Mouse (Mus musculus) small intestine, adult 2 months (tissue): ENCODE results near the gene Gorasp1. TPM values are rescaled to one million over a fixed set of nuclear protein-coding genes. Genes with fewer than 3 reads are reported as not detected.

Experiments
- H3K27ac ChIP-seq: fragments of 200-500 bp; 2 replicates; pipeline ENCODE4 v1.5.1; 2012; ENCODE audit warnings: low read depth, low read length, control low read depth, inconsistent platforms; ENCODE audit not compliant: insufficient read depth
- H3K27me3 ChIP-seq: fragments of 200-500 bp; 2 replicates; pipeline ENCODE4 v1.6.1; 2012; ENCODE audit warnings: mild to moderate bottlenecking, moderate library complexity, low read length, inconsistent platforms; ENCODE audit not compliant: control insufficient read depth, insufficient read depth
- H3K36me3 ChIP-seq: fragments of 200-500 bp; 2 replicates; pipeline ENCODE4 v1.6.1; 2012; ENCODE audit warnings: mild to moderate bottlenecking, low read length, control low read depth, inconsistent platforms; ENCODE audit not compliant: control insufficient read depth, insufficient read depth
- H3K4me1 ChIP-seq: fragments of 200-500 bp; 2 replicates; pipeline ENCODE4 v1.6.1; 2012; ENCODE audit warnings: low read length, inconsistent platforms, mixed read lengths; ENCODE audit not compliant: control insufficient read depth, insufficient read depth, insufficient read length
- H3K4me3 ChIP-seq: fragments of 200-500 bp; 2 replicates; pipeline ENCODE4 v1.5.1; 2012; ENCODE audit warnings: low read depth, mild to moderate bottlenecking, control low read depth, inconsistent platforms, low read length, moderate library complexity
- CTCF ChIP-seq: fragments of 200-500 bp; IDR thresholded peaks from 2 replicates; pipeline ENCODE4 v1.5.1; 2012; ENCODE audit warnings: low read depth, mild to moderate bottlenecking, control low read depth, inconsistent platforms, low read length, moderate library complexity, mixed read lengths; ENCODE audit not compliant: insufficient replicate concordance, insufficient read length; ENCODE audit errors: extremely low read depth
- POLR2A ChIP-seq: fragments of 200-500 bp; IDR thresholded peaks from 2 replicates; pipeline ENCODE4 v1.6.1; 2012; ENCODE audit warnings: low read depth, mild to moderate bottlenecking, control low read depth, inconsistent platforms, low read length, moderate library complexity
- WGBS: fragments of 180-500 bp; shearing (Covaris S2); methylation state at CpG from one replicate; pipeline ENCODE4 v1.1.7; 2018; 5-methylcytosine and 5-hydroxymethylcytosine counted together
- polyA plus RNA-seq: library from polyadenylated mRNA; depleted of rRNA; stranded (reverse); fragments of >200 nt; gene quantifications from 2 replicates; pipeline ENCODE4 v1.2.3, GENCODE M21; 2012; rRNA removed

Gene Gorasp1
- polyA plus RNA-seq, 1 experiment, result 11.7 TPM

DNA sequence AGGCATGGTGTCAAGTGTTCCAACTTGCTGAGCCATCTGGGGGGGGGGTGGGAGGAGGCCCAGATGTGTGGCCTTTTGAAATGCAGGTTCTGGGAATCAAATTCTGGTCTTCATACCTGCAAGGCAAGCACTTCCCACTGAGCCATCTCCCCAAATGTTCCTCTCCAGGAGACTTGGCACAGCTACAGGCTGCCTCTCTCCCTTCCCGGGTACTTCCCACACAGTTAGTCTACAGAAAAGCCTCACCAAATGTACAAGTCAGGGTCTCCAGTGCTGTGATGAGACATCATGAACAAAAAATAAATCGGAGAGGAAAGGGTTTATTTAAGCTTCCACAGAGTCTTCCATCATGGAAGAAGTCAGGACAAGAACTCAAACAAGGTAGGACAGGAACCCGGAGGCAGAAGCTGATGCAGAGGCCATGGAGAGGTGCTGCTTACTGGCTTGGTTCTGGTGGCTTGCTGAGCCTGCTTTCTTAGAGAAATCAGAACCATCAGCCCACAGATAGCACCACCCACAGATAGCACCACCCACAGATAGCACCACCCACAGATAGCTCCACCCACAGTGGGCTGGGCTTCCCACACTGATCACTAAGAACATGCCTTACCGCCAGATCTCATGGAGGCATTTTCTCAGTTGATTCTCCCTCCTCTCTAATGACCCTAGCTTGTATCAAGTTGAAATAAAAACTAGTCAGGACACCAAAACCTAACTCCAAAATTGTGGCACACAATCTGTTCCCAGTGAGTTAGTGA, 50.0 kb downstream of the Gorasp1 start:
- Histone ChIP-seq H3K4me3 (no peak overlapping the region), H3K4me1 (no peaks in the 10 kb centered on the region), H3K36me3 (no peaks in the 10 kb centered on the region), H3K27me3 (no peaks in the 10 kb centered on the region), H3K27ac (no peak overlapping the region)
- no peak for TF ChIP-seq POLR2A
- no peak for TF ChIP-seq CTCF
- WGBS, result 62% methylated on average over 4 of the region's 4 CpGs

Other genes with a start within 250 kb of the Gorasp1 start
- gene Scn10a, start 218.2 kb downstream of the Gorasp1 start, polyA plus RNA-seq, result 0.01 TPM in 1 of 2 replicates, not detected in the other
- gene Scn11a, start 112.1 kb downstream of the Gorasp1 start, polyA plus RNA-seq, result 0.09 TPM in 2 replicates
- gene Wdr48, start 42.7 kb downstream of the Gorasp1 start, polyA plus RNA-seq, result 8.6 and 15.5 TPM in 2 replicates
- gene Ttc21a, start within 50 bp of the Gorasp1 start, polyA plus RNA-seq, result not detected in 2 replicates
- gene Csrnp1, start 47.1 kb upstream of the Gorasp1 start, polyA plus RNA-seq, result 18.2 and 28.3 TPM in 2 replicates
- 0.13 TPM in 1 of 2 replicates, not detected in the other for gene Xirp1, start 86.0 kb upstream of the Gorasp1 start, polyA plus RNA-seq
- gene Cx3cr1, start 132.3 kb upstream of the Gorasp1 start, polyA plus RNA-seq, result 3.9 and 4.3 TPM in 2 replicates
- 0.18 and 0.25 TPM in 2 replicates for gene Ccr8, start 154.5 kb upstream of the Gorasp1 start, polyA plus RNA-seq
- gene Slc25a38, start 172.8 kb upstream of the Gorasp1 start, polyA plus RNA-seq, result 15.0 and 29.4 TPM in 2 replicates
- 1,611 and 2,329 TPM in 2 replicates for gene Rpsa, start 190.1 kb upstream of the Gorasp1 start, polyA plus RNA-seq
- not detected in 2 replicates for gene Mobp, start 212.1 kb upstream of the Gorasp1 start, polyA plus RNA-seq